Mouse (Mus musculus): ENCODE results near the gene Phc3. TPM values are rescaled to one million over a fixed set of nuclear protein-coding genes. Genes with fewer than 3 reads are reported as not detected.
"Not testable (repeated sequence)": the region's sequence is repeated elsewhere in the genome, so short reads cannot be mapped to it uniquely, and the experiment has no call there.

The Phc3 gene
- total RNA-seq, 2 experiments from 2014 or later, result 11.5 to 16.5 TPM

DNA sequence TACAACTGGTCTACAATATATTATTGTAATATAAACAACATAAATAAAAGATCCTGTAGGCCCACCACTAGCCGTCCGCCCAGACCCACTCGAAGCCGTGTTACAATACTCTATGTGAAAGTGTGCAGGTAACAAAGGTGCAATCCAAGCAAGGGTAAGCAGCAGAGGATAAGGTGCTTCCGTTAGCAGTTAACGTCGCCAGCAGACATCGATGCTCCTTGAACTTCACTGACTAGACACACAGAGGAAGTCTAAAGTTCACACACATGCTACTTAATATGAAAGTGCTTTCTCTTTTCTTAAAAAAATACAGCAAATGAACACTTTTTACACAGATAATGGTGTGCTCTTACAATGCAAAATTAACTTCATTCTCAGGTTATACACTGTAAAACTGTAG is 69.8 kb downstream of the Phc3 start:
- no peak for ATAC-seq (replicated peaks; ENCODE audit: low FRiP score, poor library complexity, severe bottlenecking)

DNA sequence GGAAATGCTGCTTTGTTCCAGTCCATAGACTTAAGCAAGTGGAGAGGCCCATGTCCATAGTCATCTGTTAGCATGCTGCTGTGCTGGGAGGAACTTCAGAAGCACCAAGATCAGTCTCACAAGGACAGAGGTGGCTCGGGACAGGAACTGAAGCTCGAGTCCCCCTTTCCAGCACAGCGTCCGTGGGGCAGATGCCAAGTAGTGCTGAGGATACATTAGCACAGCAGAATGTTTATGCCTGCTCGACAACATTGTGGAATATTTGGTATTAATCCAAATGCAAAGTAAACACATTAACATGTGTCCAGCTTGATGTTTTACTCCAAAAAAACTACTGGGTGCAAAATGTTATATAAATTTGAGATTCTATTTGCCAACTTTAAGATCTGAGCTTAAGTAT is 72.5 kb downstream of the Phc3 start:
- ATAC-seq (replicated peaks; ENCODE audit: low FRiP score, poor library complexity, severe bottlenecking), result no peak

DNA sequence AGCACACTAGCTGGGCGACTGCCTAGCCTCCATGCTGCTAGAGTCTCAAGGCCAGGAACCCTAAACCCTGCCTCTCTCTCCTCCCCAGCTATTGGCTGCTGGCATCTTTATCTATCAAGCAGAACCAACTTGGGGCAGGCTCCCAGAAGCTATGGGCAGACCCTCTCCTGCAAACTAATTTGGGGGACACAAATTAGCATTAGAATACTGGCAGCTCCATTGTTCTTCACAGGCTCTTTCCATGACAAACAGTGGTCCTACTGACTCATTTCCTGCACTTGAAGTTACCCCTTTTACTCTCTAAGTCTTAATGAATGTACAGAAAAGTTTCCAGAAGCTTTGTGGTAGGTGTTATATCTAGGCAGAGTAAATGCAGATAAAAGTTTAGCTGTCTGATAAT is 80.2 kb downstream of the Phc3 start:
- no peak for ATAC-seq (replicated peaks; ENCODE audit: low FRiP score, poor library complexity, severe bottlenecking)

DNA sequence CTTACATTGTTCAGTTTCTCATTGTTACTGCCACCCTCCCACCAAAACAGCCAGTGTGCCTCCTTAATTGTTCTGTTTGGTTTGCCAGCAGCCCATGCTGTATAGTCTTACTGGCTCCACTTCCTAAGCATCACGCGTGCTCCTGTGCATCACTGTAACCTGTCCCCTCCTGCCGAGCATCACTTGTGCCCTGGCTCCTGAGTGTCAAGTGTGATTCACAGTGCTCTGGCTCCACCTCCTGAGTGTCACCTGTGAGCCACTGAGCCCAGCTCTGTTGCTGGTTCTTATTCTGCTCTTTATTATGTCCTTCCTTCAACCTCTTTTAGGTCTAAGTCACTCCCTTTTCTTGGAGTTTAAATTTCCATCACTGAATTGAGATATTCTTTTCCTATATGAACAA is 81.8 kb downstream of the Phc3 start:
- no peak for ATAC-seq (replicated peaks; ENCODE audit: low FRiP score, poor library complexity, severe bottlenecking)

DNA sequence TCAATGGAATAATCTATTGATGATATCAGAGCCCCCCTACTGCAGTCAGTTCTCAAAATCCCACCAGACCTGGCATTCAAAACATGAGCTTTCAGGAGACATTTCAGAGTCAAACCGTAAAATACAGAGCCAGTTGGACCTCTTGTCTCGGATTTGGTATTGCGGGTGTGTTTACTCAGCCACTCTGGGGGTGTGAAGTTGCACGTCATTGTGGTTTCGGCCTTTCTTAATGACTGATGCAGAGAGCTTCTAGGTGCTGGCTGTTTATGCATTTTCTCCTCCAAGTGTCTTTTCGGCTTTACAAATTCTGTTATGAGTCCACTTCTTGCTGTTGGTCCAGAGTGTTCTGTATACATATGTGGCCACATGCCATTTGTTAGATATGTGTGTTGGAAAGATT is 92.5 kb downstream of the Phc3 start:
- no peak for ATAC-seq (replicated peaks; ENCODE audit: low FRiP score, poor library complexity, severe bottlenecking)

DNA sequence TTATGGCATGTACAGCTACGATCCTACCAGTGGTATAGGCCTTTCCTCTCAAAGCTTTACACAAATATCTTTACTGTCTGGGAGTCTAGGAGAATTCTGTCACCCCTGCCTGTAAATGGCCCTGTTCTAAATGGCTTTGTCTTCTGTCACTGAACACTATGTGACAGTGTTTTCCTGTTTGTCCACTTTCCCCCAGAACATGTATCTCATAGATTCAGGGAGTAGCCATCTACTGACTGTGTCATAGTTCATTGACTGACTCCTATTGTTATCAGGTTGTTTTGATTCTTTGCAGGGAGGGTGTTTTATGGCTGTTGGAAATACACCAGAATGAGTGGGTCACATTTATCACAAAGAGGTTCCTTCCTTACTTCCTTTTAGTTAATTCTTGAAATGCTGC is 99.2 kb downstream of the Phc3 start:
- ATAC-seq (replicated peaks; ENCODE audit: low FRiP score, poor library complexity, severe bottlenecking), result no peak

DNA sequence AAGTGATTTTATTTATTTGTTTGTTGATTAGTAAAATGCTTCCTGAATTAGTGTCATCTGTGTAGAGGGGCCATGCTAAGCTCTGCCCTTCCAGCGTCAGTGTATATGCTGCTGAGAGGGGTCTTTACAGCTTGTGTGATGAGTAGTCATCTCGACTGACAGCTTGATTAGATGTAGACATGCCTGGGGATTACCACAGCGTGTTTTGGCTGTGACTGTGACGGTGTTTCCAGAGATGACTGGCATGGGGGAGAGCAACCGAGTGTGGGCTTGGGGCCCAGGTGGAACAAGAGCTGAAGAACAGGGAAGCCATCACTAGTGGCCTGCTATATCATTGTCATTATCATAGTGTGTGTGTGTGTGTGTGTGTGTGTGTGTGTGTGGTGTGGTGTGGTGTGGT is 100.6 kb downstream of the Phc3 start:
- no peak for ATAC-seq (replicated peaks; ENCODE audit: low FRiP score, poor library complexity, severe bottlenecking)

DNA sequence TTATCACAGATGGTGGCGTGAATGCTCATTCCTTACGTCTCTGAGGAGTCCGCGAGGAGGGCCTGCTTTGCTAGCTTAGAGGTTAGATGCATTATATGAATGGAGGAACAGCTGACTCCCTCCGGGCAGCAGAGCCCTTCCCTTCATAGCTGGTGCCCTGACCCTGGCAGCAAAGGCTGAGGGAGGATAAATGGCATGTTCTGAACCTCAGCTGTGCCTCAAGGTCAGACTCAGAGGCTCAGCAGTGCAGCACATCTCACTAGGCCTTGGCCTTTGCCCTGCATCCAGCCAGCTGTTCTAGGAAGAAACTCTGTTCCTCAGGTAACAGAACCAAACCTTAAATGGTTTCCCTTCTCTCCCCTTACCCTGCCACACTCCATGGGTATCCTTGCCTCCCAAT is 101.0 kb downstream of the Phc3 start:
- no peak for ATAC-seq (replicated peaks; ENCODE audit: low FRiP score, poor library complexity, severe bottlenecking)

DNA sequence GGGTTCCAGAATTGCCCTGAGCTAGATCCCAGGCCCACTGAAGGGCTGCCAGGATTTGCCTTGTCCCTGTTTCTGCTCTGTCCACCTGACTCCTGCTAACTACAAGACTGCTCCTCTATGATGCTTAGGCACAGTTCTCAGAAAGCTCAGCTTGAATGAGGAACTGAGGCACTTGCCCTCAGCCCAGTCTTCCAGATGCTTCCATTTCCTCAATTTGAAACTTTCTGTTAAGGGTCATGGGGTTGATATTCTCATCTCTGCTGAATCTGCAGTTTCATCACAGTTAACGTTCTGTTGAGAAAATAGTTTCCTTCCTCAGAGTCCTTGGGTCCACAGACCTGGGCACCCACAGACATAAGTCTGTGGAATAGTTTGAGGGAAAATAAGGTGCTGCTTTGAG is 104.6 kb downstream of the Phc3 start:
- ATAC-seq (replicated peaks; ENCODE audit: low FRiP score, poor library complexity, severe bottlenecking), result no peak

DNA sequence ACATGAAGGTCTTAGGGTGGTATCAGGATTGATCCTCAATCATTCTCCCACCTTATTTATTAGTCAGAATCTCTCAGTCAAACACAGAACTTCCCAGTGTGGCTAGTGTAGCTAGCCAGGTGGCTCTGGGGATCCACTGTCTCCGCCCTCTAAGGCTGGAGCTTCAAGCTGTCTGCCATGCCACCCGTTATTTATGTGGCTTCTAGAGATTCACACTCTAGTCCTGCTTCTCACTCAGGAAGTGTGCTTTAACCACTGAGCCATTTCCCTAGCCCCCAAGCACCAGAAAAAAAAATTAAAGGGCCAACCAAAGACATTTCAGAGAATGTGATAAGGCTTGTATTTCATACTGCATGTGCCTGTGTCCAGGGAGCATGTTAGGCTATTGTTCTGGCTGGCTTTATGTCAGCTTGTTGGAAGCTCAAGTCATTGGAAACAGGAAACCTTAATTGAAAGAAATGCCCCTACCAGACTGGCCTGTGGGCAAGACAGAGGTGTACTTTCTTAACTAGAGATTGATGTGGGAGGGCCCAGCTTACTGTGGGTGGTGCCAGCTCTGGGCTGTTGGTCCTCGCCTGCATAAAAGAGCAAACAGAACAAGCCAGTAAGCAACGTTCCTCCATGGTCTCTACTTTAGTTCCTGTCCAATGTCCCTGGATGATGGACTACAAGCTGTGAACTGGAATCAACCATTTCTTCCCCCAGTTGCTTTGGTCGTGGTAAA is 105.3 kb downstream of the Phc3 start:
- ATAC-seq (replicated peaks; ENCODE audit: low FRiP score, poor library complexity, severe bottlenecking), result no peak

DNA sequence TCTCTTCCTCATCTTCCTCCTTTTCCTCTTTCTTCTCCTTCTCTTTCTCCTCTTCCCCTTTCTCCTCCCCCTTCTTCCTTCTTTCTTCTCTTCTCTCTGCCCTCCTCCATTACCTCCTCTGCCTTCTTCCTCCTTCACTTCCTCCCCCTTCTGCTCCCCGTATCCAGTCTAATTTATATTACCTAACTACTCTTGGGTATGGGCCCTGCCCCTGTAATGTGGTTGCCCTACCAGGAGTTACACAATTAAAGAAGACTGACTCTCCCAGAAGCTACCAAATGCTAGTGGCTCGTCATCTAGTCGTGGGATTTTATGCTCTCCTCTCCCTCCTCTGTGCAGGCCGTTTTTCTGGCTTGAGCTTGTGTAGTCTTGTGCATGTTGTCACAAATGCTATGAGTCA is 108.5 kb downstream of the Phc3 start:
- ATAC-seq (replicated peaks; ENCODE audit: low FRiP score, poor library complexity, severe bottlenecking), result no peak

DNA sequence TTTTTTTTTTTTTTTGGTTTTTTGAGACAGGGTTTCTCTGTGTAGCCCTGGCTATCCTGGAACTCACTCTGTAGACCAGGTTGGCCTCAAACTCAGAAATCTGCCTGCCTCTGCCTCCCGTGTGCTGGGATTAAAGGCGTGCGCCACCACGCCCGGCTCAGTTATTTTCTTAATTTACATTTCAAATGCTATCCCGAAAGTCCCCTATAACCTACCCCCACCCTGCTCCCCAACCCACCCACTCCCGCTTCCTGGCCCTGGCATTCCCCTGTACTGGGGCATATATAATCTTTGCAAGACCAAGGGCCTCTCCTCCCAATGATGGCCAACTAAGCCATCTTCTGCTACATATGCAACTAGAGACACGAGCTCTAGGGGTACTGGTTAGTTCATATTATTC is 109.6 kb downstream of the Phc3 start:
- not testable (repeated sequence) for ATAC-seq (replicated peaks; ENCODE audit: low FRiP score, poor library complexity, severe bottlenecking)

DNA sequence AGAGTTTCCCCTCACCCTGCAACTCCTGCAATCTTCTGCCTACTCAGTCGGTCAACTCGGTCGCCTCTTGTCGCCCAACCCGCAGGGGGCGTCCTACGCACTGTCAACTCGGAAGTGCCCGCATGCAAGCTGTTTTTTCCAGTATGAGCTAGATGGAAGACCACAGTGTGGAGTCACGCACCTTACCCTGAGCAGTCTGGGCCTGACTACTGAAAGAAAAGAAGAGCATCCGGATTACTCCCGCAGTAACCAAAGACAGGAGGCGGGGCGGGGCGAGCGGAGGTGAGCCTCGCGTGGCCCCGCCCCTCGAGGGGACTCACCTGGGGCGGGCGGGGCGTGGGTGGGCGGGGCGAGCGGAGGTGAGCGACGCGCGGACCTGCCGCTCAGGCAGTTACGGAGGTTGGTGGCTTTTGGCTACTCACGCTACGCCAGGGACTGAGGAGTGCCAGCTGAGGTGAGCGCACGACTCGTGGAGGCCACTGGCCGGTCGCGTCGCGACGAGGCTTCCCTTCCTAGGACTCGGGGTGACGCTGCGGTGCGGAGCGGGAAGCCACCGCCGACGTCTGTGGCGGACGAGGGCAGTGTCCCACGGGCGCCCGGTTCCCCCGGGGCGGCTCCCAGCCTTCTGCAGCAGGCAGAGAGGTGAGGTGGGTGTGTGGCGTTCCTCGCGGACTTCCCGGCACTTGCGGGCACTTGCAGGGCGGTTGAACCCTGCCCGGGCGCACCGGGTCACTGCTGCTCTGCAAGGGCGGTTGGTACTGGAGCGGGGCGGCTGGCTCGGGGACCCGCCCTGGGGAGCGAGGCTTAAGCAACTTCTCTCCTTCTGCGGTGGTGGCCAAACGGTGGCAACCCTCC is 113.4 kb downstream of the Phc3 start, which contains the start of gene Gpr160:
Gpr160 (plus strand) TSS at position 347 of the 855 bp plus-strand sequence.
- peak; percentile 64 for ATAC-seq (replicated peaks; ENCODE audit: low FRiP score, poor library complexity, severe bottlenecking)

DNA sequence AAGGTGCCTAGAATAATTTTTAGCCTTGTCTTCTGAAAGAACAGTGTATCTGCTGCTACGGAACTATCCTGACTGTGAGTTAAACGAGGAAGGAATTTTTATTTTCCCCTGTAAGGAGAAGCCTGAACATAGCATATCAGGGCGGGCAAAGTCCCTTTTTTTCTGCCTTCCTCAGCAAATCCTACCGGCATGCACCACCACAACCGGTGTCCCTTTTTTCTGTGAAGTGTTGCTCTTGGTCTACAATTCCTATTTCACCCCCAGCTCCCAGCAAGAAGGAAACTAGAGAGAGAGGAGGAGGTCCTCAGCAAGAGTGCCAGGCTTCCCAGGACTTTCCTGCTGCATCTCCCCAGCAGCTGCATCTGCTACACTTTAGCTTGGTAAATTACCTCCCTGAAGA is 115.6 kb downstream of the Phc3 start:
- ATAC-seq (replicated peaks; ENCODE audit: low FRiP score, poor library complexity, severe bottlenecking), result no peak

DNA sequence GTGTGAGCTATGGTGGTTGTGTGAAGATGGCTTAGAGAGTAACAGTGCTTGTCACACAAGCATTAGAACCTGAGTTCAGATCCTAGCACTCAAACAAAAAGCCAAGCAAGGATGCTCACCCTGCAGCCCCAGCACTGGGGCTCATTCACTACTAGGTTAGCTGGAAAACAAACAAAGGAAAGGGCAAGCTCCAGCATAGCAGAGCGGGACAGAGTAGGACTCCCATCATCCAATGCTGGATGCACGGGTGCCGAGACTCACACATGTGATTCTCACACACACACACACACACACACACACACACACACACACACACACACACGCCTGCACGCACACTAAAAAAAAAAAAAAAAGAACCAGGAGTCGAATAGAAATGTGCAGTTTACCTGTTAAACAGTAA is 117.8 kb downstream of the Phc3 start:
- ATAC-seq (replicated peaks; ENCODE audit: low FRiP score, poor library complexity, severe bottlenecking), result no peak

Other genes starting within 250 kb of the Phc3 start
- not detected in 2 replicates for gene Samd7, start 223.1 kb downstream of the Phc3 start, total RNA-seq (2015; ENCODE audit: low replicate concordance)
- gene Samd7, start 223.1 kb downstream of the Phc3 start, total RNA-seq (2017; ENCODE audit: low replicate concordance), result 0.26 and 0.84 TPM in 2 replicates
- gene Sec62, start 176.5 kb downstream of the Phc3 start, total RNA-seq (2015; ENCODE audit: low replicate concordance), result 219 and 226 TPM in 2 replicates
- 338 and 399 TPM in 2 replicates for gene Sec62, start 176.5 kb downstream of the Phc3 start, total RNA-seq (2017; ENCODE audit: low replicate concordance)
- gene Gpr160, start 113.5 kb downstream of the Phc3 start, total RNA-seq (2015; ENCODE audit: low replicate concordance), result 16.5 and 35.3 TPM in 2 replicates
- 7.8 and 10.7 TPM in 2 replicates for gene Gpr160, start 113.5 kb downstream of the Phc3 start, total RNA-seq (2017; ENCODE audit: low replicate concordance)
- 5.6 and 9.2 TPM in 2 replicates for gene Prkci, start 26.3 kb upstream of the Phc3 start, total RNA-seq (2015; ENCODE audit: low replicate concordance)
- gene Prkci, start 26.3 kb upstream of the Phc3 start, total RNA-seq (2017; ENCODE audit: low replicate concordance), result 8.1 and 19.5 TPM in 2 replicates
- 2.3 and 3.5 TPM in 2 replicates for gene Skil, start 125.6 kb upstream of the Phc3 start, total RNA-seq (2015; ENCODE audit: low replicate concordance)
- 5.3 and 6.8 TPM in 2 replicates for gene Skil, start 125.6 kb upstream of the Phc3 start, total RNA-seq (2017; ENCODE audit: low replicate concordance)
- not detected in 2 replicates for gene Cldn11, start 180.5 kb upstream of the Phc3 start, total RNA-seq (2015; ENCODE audit: low replicate concordance)
- not detected in 2 replicates for gene Cldn11, start 180.5 kb upstream of the Phc3 start, total RNA-seq (2017; ENCODE audit: low replicate concordance)

All from erythroblast, adult 5-6 weeks (primary cell).